Comparison of ENCODE assay signal across 12 mouse cellular contexts in genomic region chr10:7074231-7074630, GRCm38 (mm10). TPM values are rescaled to one million over a fixed set of nuclear protein-coding genes. Genes with fewer than 3 reads are reported as not detected.
A peak's percentile ranks its signal among the peaks of the same experiment; 100 is the strongest.
DNase-seq lines count a peak whose midpoint lies in the region.
"Had no signal": no experiment of that assay in that cellular context is flagged by ENCODE, and none has a peak within 500 bp of the region (broad histone marks: within the 10 kb centered on the region; RNA-seq: fewer than 3 reads in every experiment).

No protein-coding gene starts in this region.

- peak; percentile 32 for DNase-seq in cerebellum, adult 11-12 months
- DNase-seq in cerebellum, postnatal 4 days (ENCODE audit: low spot score in 2 of 2): no peak
- DNase-seq in 416B (ENCODE audit: low read depth) (peak; percentile 10), NIH3T3 (ENCODE audit: low read depth) (peak; percentile 17)
- DNase-seq in left cerebral cortex, adult 18-20 months (ENCODE audit: low spot score in 2 of 2): no peak
- DNase-seq: adrenal gland, adult 2 months; adrenal gland, postnatal 10 days; adrenal gland, postnatal 25 days; cerebellum, adult 11 months; cerebellum, adult 2 months; cerebellum, postnatal 14 days; embryo, embryonic 11 days had no signal

RNA-seq across cellular contexts. Expression of gene Ipcef1, which starts 22.0 kb away (rescaled TPM):
- total RNA-seq in left cerebral cortex, adult 18-20 months (2021): 100 to 1,000 TPM in 1 of 2 experiments, 10 to 100 TPM in 1; 95.5 to 103 TPM

Comparison
In these comparisons a context has a peak if more than half of its experiments do, and no peak if none do; other contexts are left out.
1. DNase-seq: peak in cerebellum, adult 11-12 months (single experiment), 416B (single experiment) and NIH3T3 (single experiment); none in cerebellum, postnatal 4 days (0 of 2) and left cerebral cortex, adult 18-20 months (0 of 2).